Comparison of ENCODE assay signal across 8 mouse cellular contexts in the genomic region with DNA sequence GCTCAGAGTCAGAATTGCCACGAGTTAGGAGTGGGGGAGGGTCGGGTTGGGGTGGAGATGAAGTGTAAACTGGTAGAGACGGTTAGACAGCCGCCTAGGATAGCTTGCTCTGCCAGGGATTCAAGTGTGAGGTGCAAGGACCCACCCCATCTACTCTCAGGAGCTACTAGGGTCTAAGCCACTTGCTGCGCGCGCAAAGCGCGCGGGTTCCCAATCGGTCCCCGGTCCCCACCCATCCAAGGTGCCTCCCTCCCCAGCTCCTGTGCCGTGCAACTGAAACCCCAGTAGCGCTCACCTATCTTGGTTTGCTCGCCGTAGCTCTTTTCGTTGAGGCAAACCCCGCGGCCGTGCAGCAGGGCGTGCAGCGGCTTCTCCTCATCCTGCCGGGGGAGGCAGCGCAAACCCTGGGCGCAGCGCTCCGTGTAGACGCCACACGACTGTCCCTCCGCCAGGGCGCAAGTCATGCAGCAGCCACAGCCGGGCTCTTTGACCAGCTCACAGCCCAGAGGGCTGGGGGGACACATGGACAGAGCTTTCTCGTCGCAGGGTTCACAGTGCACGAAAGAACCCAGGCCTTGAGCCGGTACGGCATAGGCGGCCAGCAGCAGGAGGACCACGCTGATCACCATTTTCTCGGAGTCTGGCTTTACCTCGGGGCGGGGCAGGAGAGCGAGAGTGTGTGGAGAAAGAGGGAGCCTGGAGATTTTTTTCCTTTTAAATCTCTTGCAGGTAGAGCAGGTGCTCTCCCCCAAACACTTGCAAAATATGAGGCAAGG. TPM values are rescaled to one million over a fixed set of nuclear protein-coding genes. Genes with fewer than 3 reads are reported as not detected.
DNase-seq lines count a peak whose midpoint lies in the region; ATAC-seq and TF ChIP-seq lines count a peak whose summit lies in the region.

No protein-coding gene starts in this region.

- WGBS in forebrain, embryonic 16.5 days = under 1% methylated on average over 43 of the region's 43 CpGs
- under 1% methylated on average over 43 of the region's 43 CpGs for WGBS in hindbrain, embryonic 13.5 days
- under 1% methylated on average over 43 of the region's 43 CpGs for WGBS in midbrain, embryonic 14.5 days

- H3K4me1 ChIP-seq in forebrain, embryonic 16.5 days (replicated peaks; ENCODE audit: control insufficient read depth, insufficient read depth, low read length) = peaks cover 48% of the 10 kb centered on the region
- H3K4me1 ChIP-seq in hindbrain, embryonic 13.5 days (replicated peaks) = peaks cover 68% of the 10 kb centered on the region
- peaks cover 29% of the 10 kb centered on the region for H3K4me1 ChIP-seq in midbrain, embryonic 14.5 days (ENCODE audit: control insufficient read depth, insufficient read depth, low read length)

- no peaks in the 10 kb centered on the region for H3K36me3 ChIP-seq in forebrain, embryonic 16.5 days (ENCODE audit: control insufficient read depth, insufficient read depth)
- no peaks in the 10 kb centered on the region for H3K36me3 ChIP-seq in hindbrain, embryonic 13.5 days
- no peaks in the 10 kb centered on the region for H3K36me3 ChIP-seq in midbrain, embryonic 14.5 days (ENCODE audit: control insufficient read depth, insufficient read depth, low read length)

- peak; percentile 37 to 77 for DNase-seq in adrenal gland, adult (ENCODE audit: inconsistent age in 2 of 2, low spot score in 1 of 2)
- no peak for DNase-seq in adrenal gland, postnatal 4 days (ENCODE audit: low spot score in 2 of 2)
- peak; percentile 80 for DNase-seq in cerebellum, adult 11-12 months
- peak; percentile 60 to 76 for DNase-seq in left cerebral cortex, adult 2 months (ENCODE audit: extremely low spot score in 1 of 2, low spot score in 2 of 2)
- peak; percentile 79 for DNase-seq in midbrain, embryonic 14.5 days
- DNase-seq in natural killer cell, adult 2 months (ENCODE audit: low spot score in 2 of 2) = no peak

- no peaks in the 10 kb centered on the region for H3K9me3 ChIP-seq in forebrain, embryonic 16.5 days (ENCODE audit: control insufficient read depth, low read length)
- H3K9me3 ChIP-seq in hindbrain, embryonic 13.5 days = no peaks in the 10 kb centered on the region
- H3K9me3 ChIP-seq in midbrain, embryonic 14.5 days (ENCODE audit: control insufficient read depth, low read length) = no peaks in the 10 kb centered on the region

- peak; percentile 4 for ATAC-seq in forebrain, embryonic 16.5 days
- ATAC-seq in hindbrain, embryonic 13.5 days (ENCODE audit: low FRiP score) = 0 out of 2 replicates have a peak, but pooled peaks have one; percentile 7
- ATAC-seq in midbrain, embryonic 14.5 days (ENCODE audit: low FRiP score, low TSS enrichment) = no peak

- peak overlapping the region; percentile 56 for H3K27ac ChIP-seq in forebrain, embryonic 16.5 days (ENCODE audit: low read length)
- H3K27ac ChIP-seq in hindbrain, embryonic 13.5 days = peak overlapping the region; percentile 83
- H3K27ac ChIP-seq in left cerebral cortex, adult 2 months = peak overlapping the region; percentile 83
- H3K27ac ChIP-seq in midbrain, embryonic 14.5 days (replicated peaks; ENCODE audit: low read depth, low read length) = peak overlapping the region; percentile 65

- peak overlapping the region; percentile 60 for H3K9ac ChIP-seq in forebrain, embryonic 16.5 days (replicated peaks; ENCODE audit: low read depth, low read length)
- H3K9ac ChIP-seq in hindbrain, embryonic 13.5 days = peak overlapping the region; percentile 78
- H3K9ac ChIP-seq in midbrain, embryonic 14.5 days (replicated peaks; ENCODE audit: low read length) = peak overlapping the region; percentile 67

- peak overlapping the region; percentile 96 for H3K4me2 ChIP-seq in forebrain, embryonic 16.5 days (ENCODE audit: low read length)
- peak overlapping the region; percentile 95 for H3K4me2 ChIP-seq in hindbrain, embryonic 13.5 days
- H3K4me2 ChIP-seq in midbrain, embryonic 14.5 days (ENCODE audit: low read length) = peak overlapping the region; percentile 93

- TF ChIP-seq CTCF in left cerebral cortex, adult 2 months (IDR thresholded peaks at IDR 0.05) = no peak; the same call in 1 of the 2 replicates

- intact Hi-C loops in left cerebral cortex, adult 2 months (cut with DNase I) = loop anchor here (10.0 kb wide), 1 partner anchor 511 kb away; no protein-coding TSS in a partner anchor

- no peaks in the 10 kb centered on the region for H3K27me3 ChIP-seq in forebrain, embryonic 16.5 days (replicated peaks; ENCODE audit: control insufficient read depth, insufficient read depth, low read length)
- peaks cover 50% of the 10 kb centered on the region for H3K27me3 ChIP-seq in hindbrain, embryonic 13.5 days
- peaks cover 23% of the 10 kb centered on the region; the same call in 1 of the 2 replicates for H3K27me3 ChIP-seq in midbrain, embryonic 14.5 days (ENCODE audit: control insufficient read depth, insufficient read depth, low read length)

- H3K4me3 ChIP-seq in forebrain, embryonic 16.5 days (replicated peaks; ENCODE audit: low read length) = peak overlapping the region; percentile 57
- H3K4me3 ChIP-seq in hindbrain, embryonic 13.5 days = peak overlapping the region; percentile 57
- H3K4me3 ChIP-seq in left cerebral cortex, adult 2 months = peak overlapping the region; percentile 59
- peak overlapping the region; percentile 49 for H3K4me3 ChIP-seq in midbrain, embryonic 14.5 days (replicated peaks; ENCODE audit: low read depth, low read length)

RNA-seq across cellular contexts. Expression of gene Igfbp5, which starts 1.0 kb away (rescaled TPM):
- total RNA-seq in adrenal gland, postnatal 4 days (2021) = 100 to 1,000 TPM; 111 to 142 TPM
- 26.8 and 31.0 TPM in 2 replicates for polyA plus RNA-seq in forebrain, embryonic 16.5 days (2015; fragmentation: Nextera tagmentation; extraction: Ambion mirVana)
- 60.5 and 68.4 TPM in 2 replicates for polyA plus RNA-seq in hindbrain, embryonic 13.5 days (2015; fragmentation: Nextera tagmentation; extraction: Ambion mirVana)
- total RNA-seq in left cerebral cortex, adult 2 months (2021) = 10 to 100 TPM; 42.7 to 51.6 TPM
- polyA plus RNA-seq in midbrain, embryonic 14.5 days (2014; fragmentation: Nextera tagmentation; extraction: Ambion mirVana) = 22.4 and 30.4 TPM in 2 replicates

RNA-seq across cellular contexts. Expression of gene Igfbp2, which starts 49.4 kb away (rescaled TPM):
- total RNA-seq in adrenal gland, postnatal 4 days (2021) = 100 to 1,000 TPM in 1 of 2 experiments, 10 to 100 TPM in 1; 26.7 to 306 TPM
- 279 and 331 TPM in 2 replicates for polyA plus RNA-seq in forebrain, embryonic 16.5 days (2015; fragmentation: Nextera tagmentation; extraction: Ambion mirVana)
- 392 and 465 TPM in 2 replicates for polyA plus RNA-seq in hindbrain, embryonic 13.5 days (2015; fragmentation: Nextera tagmentation; extraction: Ambion mirVana)
- total RNA-seq in left cerebral cortex, adult 2 months (2021) = 10 to 100 TPM; 71.2 to 74.0 TPM
- polyA plus RNA-seq in midbrain, embryonic 14.5 days (2014; fragmentation: Nextera tagmentation; extraction: Ambion mirVana) = 200 and 310 TPM in 2 replicates

Comparison
In these comparisons a context has a peak if more than half of its experiments do, and no peak if none do; other contexts are left out.
1. DNase-seq: peak in adrenal gland, adult (2 of 2), cerebellum, adult 11-12 months (single experiment), left cerebral cortex, adult 2 months (2 of 2) and midbrain, embryonic 14.5 days (single experiment); none in adrenal gland, postnatal 4 days (0 of 2) and natural killer cell, adult 2 months (0 of 2).
2. Peak in every context shown above with its lines, with median percentiles within 50 percentile points of each other: H3K27ac ChIP-seq, H3K4me2 ChIP-seq, H3K4me3 ChIP-seq and H3K9ac ChIP-seq.